Mouse (Mus musculus) colon, adult 2 months (tissue): Measurements from ENCODE around the gene Lonp2. TPM values are rescaled to one million over a fixed set of nuclear protein-coding genes. Genes with fewer than 3 reads are reported as not detected.

ENCODE experiments used
- polyA plus RNA-seq: library from polyadenylated mRNA; depleted of rRNA; stranded (reverse); fragments of >200 nt; gene quantifications from 2 replicates; pipeline ENCODE4 v1.2.3, GENCODE M21; 2012; rRNA removed

Lonp2 gene
- polyA plus RNA-seq = 63.2 and 87.6 TPM in 2 replicates

DNA sequence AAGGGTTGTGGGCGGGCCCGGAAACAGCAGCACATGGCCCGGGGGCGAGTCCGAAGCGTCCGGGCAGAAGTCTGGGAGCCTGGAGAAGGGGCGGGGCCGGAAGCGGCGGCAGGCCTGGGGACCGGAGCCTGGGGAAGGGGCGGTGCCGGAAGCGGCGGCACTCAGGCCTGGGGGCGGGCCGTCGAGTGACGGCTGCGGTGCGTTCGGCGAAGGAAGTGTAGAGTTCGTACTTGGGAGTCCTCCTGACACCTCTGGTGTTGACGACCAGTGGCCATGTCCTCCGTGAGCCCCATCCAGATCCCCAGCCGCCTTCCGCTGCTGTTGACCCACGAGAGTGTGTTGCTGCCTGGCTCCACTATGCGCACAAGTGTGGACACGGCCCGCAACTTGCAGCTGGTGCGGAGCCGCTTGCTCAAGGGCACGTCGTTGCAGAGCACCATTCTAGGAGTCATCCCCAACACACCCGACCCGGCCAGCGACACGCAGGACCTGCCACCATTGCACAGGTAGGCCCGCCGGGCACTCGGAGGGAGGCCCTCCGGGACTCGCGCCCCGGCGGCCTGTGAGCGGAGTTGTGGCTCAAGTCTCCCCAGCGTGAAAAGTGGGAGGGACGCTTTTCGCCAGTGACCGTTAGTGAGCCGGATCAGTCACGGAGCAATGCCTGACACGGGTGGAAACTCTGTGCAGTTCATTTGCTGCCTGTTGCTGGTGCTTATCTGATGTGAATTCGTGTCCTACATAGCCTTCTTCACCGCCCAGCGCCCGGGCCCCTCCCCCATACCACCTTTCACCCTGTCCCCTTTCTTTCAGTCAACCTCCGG is at the start of gene Lonp2:
Gene Lonp2, plus strand, starts transcription at position 133 of the 821 bp plus-strand sequence.

GRCm38 (mm10) chr8:86580458-86580857 is 43.4 kb upstream of the Lonp2 start, which contains the start of gene Abcc12:
TSS of gene Abcc12 (minus strand) at chr8:86580686.

GRCm38 (mm10) chr8:86745221-86745934 is 121.5 kb downstream of the Lonp2 start, which contains the start of the genes Gm10638 and Siah1a:
TSS of gene Gm10638 (plus strand) at chr8:86745699.
TSS of gene Siah1a (minus strand) at chr8:86745934.

Other genes with a start within 250 kb of the Lonp2 start
- gene Abcc12, start 43.4 kb upstream of the Lonp2 start, polyA plus RNA-seq = not detected in 2 replicates
- gene Gm10638, start 121.7 kb downstream of the Lonp2 start, polyA plus RNA-seq = 5.3 and 8.2 TPM in 2 replicates
- gene Siah1a, start 121.9 kb downstream of the Lonp2 start, polyA plus RNA-seq = 13.0 and 13.6 TPM in 2 replicates